Mouse (Mus musculus): Measurements from ENCODE around the gene Pnldc1.

DNA sequence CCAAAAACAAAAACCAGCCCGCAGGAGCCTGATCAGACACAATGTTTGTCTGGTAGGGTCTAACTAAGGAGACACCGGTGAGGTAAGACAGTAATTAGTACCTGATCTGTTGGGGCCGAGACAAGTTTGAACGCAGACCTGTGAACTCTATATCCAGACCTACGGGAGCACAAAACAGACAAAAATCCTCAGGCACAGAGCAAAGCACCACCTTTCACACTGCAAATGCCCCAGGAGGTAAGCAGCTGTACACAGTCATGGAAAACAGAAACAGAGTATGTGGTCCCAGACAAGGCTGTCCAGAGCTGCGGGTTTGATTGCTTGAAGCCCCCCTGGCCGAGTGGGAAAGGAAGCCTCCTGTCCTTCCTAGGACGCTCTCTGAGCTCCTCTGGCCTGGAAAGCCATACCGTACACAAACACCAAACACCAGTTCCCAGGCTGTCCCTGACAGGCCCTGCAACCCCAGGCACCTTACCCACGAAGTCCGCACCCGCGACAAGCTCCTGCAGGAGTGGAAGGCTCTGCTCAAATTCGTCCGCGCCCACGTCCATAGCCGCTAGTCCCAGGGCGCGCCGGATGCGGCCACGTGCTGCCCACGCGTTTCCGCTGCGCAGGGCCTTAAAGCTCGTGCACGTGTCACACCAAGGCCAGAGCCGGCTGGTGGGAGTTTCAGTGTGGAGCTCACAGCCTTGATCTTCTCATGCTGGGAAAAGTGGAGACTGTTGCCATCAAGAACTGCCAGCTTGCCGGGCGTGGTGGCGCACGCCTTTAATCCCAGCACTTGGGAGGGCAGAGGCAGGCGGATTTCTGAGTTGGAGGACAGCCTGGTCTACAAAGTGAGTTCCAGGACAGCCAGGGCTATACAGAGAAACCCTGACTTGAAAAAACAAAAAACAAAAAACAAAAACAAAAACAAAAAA lies at the start of gene Pnldc1:
- TF ChIP-seq MYOG (IDR thresholded peaks at IDR 0.05; ENCODE audit: control insufficient read depth, extremely low read depth, insufficient read length): no peak
- no peak for TF ChIP-seq CTCF (IDR thresholded peaks at IDR 0.05; ENCODE audit: control insufficient read depth, insufficient read depth, insufficient read length)
- TF ChIP-seq USF1 (IDR thresholded peaks at IDR 0.05; ENCODE audit: low read depth): no peak
